In genomic region chr2:124719820-124720478, GRCm38 (mm10) we compare ENCODE assay signal across 8 mouse cellular contexts.
DNase-seq lines count a peak whose midpoint lies in the region; ATAC-seq and TF ChIP-seq lines count a peak whose summit lies in the region.
"Had no signal": no experiment of that assay in that cellular context is flagged by ENCODE, and none has a peak within 500 bp of the region (broad histone marks: within the 10 kb centered on the region; RNA-seq: fewer than 3 reads in every experiment).

No protein-coding gene starts in this region.

- no peak overlapping the region for H3K4me2 ChIP-seq in hindbrain, postnatal 0 days (ENCODE audit: low read depth, low read length)
- no peak overlapping the region for H3K4me2 ChIP-seq in lung, embryonic 14.5 days

- H3K36me3 ChIP-seq in hindbrain, postnatal 0 days (ENCODE audit: insufficient read depth, low read length), result no peaks in the 10 kb centered on the region
- H3K36me3 ChIP-seq in lung, embryonic 14.5 days (ENCODE audit: insufficient read depth), result no peaks in the 10 kb centered on the region

- 78% methylated on average over 14 of the region's 14 CpGs for WGBS in hindbrain, postnatal 0 days
- WGBS in lung, embryonic 14.5 days, result 43% methylated on average over 14 of the region's 14 CpGs

- no peaks in the 10 kb centered on the region for H3K4me1 ChIP-seq in hindbrain, postnatal 0 days (ENCODE audit: insufficient read depth, low read length)
- H3K4me1 ChIP-seq in lung, embryonic 14.5 days (ENCODE audit: insufficient read depth), result no peaks in the 10 kb centered on the region; the same call in 1 of the 2 replicates

- no peak overlapping the region for H3K9ac ChIP-seq in hindbrain, postnatal 0 days (replicated peaks; ENCODE audit: low read length)
- H3K9ac ChIP-seq in lung, embryonic 14.5 days, result no peak overlapping the region

- no peaks in the 10 kb centered on the region for H3K27me3 ChIP-seq in hindbrain, postnatal 0 days (ENCODE audit: insufficient read depth, low read length)
- H3K27me3 ChIP-seq in lung, embryonic 14.5 days (ENCODE audit: insufficient read depth, low read length), result no peaks in the 10 kb centered on the region; the same call in 1 of the 2 replicates

- no peak overlapping the region for H3K4me3 ChIP-seq in hindbrain, postnatal 0 days (ENCODE audit: low read length)
- no peak overlapping the region for H3K4me3 ChIP-seq in lung, embryonic 14.5 days (ENCODE audit: low read depth, low read length)

- no peak for TF ChIP-seq CTCF in hindbrain, postnatal 0 days (IDR thresholded peaks at IDR 0.05; ENCODE audit: low read depth)
- TF ChIP-seq CTCF in lung, embryonic 14.5 days (IDR thresholded peaks at IDR 0.05; ENCODE audit: low read depth), result no peak

- 0 out of 2 replicates have a peak, but pooled peaks have one; percentile 12 for ATAC-seq in hindbrain, postnatal 0 days
- ATAC-seq in lung, embryonic 14.5 days (ENCODE audit: insufficient read depth), result peak; percentile 50

- peak overlapping the region; percentile 17 for H3K27ac ChIP-seq in hindbrain, postnatal 0 days
- peak overlapping the region; percentile 50; the same call in 1 of the 2 replicates for H3K27ac ChIP-seq in lung, embryonic 14.5 days (ENCODE audit: low read depth)
- H3K27ac ChIP-seq: macrophage had no signal

- H3K9me3 ChIP-seq in hindbrain, postnatal 0 days (ENCODE audit: low read length), result no peaks in the 10 kb centered on the region
- no peaks in the 10 kb centered on the region for H3K9me3 ChIP-seq in lung, embryonic 14.5 days (ENCODE audit: low read depth, low read length)

- peak; percentile 16 to 23 for DNase-seq in spleen, adult 18-20 months
- no peak for DNase-seq in spleen, adult 12 weeks (ENCODE audit: low spot score)
- no peak for DNase-seq in hindbrain, postnatal 0 days (ENCODE audit: low spot score)
- DNase-seq in lung, embryonic 14.5 days, result peak; percentile 51
- peak; percentile 27 for DNase-seq in thymus, postnatal 25 days
- no peak for DNase-seq in right cerebral cortex, postnatal 10 days (ENCODE audit: low spot score in 2 of 2)
- DNase-seq in right cerebral cortex, postnatal 25 days, result no peak

Comparison
In these comparisons a context has a peak if more than half of its experiments do, and no peak if none do; other contexts are left out.
1. DNase-seq: peak in spleen, adult 18-20 months (2 of 2), lung, embryonic 14.5 days (single experiment) and thymus, postnatal 25 days (single experiment); none in spleen, adult 12 weeks (single experiment), hindbrain, postnatal 0 days (single experiment), right cerebral cortex, postnatal 10 days (0 of 2) and right cerebral cortex, postnatal 25 days (single experiment).